Mouse (Mus musculus) megakaryocyte-erythroid progenitor cell, adult 5-6 weeks (primary cell): ENCODE data around the gene Dab1. TPM values are rescaled to one million over a fixed set of nuclear protein-coding genes. Genes with fewer than 3 reads are reported as not detected.

Experiments used
- ATAC-seq: replicated peaks from 2 replicates; pipeline ENCODE4 v1.8.0; 2016; ENCODE audit warnings: mild to moderate bottlenecking, inconsistent platforms; ENCODE audit not compliant: severe bottlenecking, poor library complexity, low FRiP score, low TSS enrichment
- total RNA-seq, 2 experiments: library from RNA; stranded (forward) in 1 of 2; stranded (reverse) in 1 of 2; fragments of 200-1000, 215-1000 nt in 1 of 2; fragments of >200 nt in 1 of 2; fragmentation: Nextera tagmentation in 1 of 2; gene quantifications; 2 replicates each; pipeline ENCODE4 v1.2.3; 2014 to 2017

Gene Dab1
- total RNA-seq, 2 experiments from 2014 or later = not detected

DNA sequence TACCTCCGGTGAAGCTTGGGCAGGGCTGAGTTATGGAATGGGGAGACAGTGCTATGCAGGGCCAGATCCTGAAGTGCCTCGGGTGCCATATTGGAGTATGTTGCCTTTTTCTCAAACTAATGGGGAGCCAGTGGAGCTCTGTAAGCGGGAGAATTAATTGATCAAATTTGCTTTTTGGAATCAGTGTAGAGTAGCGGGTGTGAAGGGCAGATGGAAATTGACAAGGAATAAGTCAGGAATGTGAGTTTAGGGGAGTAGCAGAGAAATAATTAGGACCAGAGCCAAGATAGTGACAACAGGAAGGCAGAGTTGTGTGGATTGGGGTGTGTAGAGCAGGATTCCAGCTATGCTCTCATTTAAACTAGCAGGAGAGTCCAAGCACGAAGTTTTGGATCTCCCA, 784.9 kb downstream of the Dab1 start:
- no peak for ATAC-seq

DNA sequence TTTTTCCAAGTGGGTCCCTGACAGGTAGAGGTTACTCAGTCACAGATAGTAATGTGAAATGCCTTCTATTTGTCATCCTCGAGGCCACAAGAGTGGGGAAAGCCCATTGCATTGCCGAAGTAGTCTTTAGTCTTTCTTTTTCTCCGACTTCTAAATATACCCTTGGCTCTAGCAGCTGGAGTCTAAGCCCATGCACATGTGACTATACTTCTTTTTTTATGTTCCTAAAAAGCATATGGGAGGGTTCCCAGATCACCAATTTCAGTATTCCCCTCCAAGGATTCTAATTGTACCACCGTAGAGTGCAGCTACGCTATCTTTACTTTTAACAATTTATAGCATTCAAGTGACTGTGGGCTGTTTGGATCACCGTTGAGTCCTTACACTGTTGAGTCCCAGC, 791.8 kb downstream of the Dab1 start:
- ATAC-seq = no peak

DNA sequence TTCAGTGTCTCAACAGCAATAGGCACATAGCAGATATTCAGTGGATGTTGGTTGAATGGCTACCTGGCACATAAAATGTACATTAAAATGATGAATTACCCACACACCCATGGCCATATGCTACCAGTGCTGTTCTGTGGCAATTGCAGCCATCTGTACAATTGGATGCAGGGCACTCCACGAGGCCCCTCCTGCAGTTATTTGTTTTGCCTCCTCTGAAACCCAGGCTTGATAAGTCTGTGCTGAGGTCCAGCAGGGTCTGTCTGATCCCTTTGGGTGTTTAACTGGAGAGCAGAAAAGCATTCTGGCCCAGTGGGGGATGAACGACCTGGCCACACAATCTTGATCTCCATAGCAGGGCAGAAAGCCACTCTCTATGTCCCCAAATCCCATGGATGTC, 796.3 kb downstream of the Dab1 start:
- no peak for ATAC-seq

DNA sequence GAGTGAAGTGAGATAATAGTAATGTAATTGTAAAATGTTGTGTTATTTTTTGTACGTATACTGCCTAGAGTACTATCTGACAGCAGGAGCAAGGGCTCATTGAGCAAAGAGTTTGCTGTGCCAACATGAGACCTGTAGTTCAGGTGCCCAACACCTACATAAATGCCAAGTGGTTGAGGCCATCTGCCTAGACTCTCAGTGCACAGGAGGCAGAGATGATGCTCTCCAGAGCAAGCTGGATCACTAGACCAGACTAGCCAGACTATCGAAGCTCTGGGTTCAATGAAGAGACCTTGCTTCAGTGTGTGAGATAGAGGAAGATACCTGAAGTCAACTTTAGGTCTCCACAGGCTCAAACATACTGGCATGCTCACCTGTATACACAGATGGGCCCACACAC, 799.2 kb downstream of the Dab1 start:
- no peak for ATAC-seq

DNA sequence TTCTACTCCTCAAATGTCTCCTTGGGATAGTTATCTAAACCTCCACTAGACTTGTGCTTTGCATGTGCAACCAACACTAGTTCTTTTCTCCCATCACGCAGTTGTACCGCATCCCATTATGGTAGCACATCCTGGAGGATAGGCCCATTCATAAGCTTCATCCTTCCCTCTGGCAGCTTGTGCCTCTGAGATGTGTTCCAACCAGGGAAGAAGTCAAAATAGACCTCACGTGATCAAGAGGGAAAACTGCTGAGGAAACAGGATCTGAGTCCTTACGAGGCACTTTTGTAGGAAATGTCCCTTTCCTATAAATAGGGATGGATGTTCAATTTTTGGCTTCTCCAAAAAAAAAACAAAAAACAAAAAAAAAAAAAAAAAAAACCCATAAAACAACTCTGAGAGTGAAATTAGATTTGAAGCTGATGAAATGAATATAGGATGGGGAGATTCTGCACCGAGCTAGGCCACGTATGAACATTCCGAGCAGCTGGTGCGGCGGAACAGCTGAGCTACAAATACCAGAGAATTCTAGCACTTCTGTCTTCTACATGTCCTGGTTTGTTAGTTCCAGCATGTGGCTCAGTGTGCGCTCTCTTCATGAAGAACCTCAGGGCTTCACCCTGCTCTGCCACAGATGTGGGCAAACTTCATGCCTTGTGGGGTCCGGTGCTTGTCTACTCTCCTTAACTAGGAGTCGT, 802.0 kb downstream of the Dab1 start:
- no peak for ATAC-seq

DNA sequence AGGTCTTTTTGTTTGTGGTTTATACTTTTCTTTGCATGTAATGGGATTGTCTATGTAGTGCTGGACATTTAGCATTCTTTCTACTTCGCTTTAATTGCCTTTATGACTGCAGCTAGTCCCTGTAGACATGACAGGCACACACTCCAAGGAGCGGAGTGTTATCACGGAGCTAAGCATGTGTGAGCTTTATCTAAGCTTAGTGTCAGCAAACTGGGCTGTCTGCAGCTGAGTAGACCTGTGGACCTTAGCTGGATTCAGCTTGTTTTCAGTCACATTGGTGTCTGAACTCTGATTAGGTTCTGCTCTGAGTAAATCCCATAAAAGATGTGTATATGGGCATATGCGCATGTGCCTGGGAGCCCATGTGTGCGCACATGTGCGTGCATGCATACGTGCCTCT, 810.0 kb downstream of the Dab1 start:
- no peak for ATAC-seq

DNA sequence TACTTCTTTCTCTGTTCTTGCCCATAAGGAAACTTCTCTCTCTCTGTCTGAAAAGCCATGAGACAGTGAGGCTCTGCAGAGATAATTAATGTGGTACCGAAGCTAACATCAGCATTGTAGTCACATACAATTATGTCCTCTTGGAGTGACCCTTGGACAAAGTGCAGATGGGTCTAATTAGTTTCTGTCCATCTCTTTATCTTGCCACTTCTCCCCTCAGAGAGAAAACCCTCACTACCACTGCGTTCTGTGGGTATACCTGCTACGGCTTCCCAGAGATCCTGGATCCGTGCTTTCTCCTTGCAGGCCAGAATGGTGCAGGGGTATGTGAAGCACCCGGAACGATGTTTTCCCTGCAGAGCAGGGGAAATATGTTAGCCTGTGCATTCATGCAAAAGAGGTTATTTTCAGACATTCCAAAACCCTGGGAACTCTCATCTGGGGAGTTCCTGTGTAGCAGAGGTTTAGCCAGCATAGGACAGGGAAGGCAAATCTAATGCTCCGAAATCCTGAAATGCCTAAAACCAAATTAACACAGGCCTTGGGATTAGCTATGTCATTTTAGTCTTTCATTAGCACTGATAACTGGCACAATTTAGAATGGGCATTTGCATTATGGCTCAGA, 812.2 kb downstream of the Dab1 start:
- no peak for ATAC-seq

DNA sequence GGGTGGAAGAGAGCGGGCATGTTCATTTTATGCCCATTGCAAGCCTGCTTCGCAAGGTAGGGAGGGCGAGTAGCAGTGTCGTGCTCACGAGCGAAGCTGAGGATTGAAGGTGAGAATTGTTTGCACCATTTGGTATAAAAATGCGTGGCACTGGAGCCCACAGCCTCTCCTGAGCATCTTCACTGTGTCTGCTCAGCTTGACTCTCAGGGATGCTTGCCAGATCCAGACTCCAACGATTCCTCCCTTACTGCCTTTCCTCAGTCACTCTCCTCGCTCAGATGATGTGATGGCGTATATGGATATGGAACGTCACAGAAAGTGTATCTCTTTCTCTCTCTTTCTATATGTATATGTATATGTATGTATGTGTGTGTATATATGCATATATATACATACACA, 813.0 kb downstream of the Dab1 start:
- ATAC-seq = no peak

DNA sequence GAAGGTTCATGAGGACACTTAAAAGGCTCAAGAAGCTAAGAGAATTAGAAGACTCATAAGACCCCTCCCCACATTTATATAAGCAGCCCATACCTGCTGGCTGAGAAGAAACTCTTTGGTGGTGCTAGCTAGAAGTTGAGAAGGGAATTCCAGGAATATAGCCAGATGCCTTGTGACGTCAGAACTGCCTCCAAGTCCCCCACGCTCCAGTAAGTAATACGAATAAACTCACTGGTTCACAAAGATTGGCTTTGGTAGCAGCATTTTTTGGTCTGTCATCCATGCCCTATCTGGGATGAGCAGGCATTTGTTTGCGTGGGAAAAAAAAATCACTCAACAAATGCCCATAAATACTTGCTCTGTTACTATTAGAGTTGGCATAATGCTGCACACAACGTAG, 816.6 kb downstream of the Dab1 start:
- no peak for ATAC-seq

DNA sequence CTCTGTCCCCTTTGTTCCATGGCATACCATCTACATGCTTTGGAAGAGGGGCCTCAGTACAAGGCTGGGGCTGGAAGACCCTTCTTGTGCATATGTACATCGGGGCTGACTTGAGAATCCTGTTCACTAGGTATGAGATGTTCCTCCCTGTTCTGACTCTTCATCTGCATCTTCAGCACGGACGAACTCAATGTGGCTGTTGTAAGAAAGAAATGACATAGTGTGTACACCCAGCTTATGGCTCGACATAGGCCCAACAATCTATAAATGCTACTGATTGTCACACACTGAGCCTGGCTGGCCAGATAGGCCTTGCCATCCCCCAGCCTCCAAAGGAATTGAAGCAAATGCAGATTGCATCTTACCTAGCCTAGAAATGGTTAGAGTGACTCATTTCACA, 817.3 kb downstream of the Dab1 start:
- no peak for ATAC-seq

DNA sequence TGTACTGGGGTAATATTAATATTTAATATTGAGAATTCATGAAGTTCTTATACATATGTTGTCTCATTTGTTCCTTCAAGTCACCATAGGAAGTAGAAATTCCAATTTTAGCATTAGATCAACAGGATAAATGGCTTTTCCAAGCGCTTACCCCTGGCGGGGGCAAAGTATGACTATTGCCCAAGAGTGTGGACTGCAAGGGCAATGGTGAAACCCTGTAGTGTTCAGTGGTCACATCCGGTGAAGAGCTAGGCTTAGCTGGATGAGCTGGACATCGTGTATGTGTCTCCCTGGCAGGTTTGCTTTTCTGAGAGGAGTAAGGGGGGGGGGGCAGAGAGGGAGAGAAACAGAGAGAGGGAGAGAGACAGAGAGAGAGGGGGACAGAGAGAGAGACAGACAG, 819.6 kb downstream of the Dab1 start:
- ATAC-seq = no peak

DNA sequence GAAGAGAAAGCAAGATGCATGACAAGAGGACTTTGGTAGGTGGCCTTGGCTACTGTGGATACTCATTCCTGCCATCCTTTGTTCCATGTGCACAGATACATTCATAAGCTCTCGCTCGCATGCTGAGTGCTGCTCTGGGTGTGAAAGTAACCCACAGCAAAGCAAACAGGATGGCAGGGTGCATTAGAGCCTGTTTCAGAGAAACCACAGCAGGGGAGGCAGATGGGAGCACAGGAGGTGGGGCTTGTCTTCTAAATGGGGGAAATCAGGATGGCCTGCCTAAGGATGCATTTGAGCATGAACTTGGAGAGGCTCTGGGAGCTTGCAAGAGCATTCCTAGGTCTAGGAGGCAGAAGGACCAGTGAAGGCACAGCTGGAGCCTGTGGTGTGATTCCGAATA, 820.5 kb downstream of the Dab1 start:
- ATAC-seq = no peak

DNA sequence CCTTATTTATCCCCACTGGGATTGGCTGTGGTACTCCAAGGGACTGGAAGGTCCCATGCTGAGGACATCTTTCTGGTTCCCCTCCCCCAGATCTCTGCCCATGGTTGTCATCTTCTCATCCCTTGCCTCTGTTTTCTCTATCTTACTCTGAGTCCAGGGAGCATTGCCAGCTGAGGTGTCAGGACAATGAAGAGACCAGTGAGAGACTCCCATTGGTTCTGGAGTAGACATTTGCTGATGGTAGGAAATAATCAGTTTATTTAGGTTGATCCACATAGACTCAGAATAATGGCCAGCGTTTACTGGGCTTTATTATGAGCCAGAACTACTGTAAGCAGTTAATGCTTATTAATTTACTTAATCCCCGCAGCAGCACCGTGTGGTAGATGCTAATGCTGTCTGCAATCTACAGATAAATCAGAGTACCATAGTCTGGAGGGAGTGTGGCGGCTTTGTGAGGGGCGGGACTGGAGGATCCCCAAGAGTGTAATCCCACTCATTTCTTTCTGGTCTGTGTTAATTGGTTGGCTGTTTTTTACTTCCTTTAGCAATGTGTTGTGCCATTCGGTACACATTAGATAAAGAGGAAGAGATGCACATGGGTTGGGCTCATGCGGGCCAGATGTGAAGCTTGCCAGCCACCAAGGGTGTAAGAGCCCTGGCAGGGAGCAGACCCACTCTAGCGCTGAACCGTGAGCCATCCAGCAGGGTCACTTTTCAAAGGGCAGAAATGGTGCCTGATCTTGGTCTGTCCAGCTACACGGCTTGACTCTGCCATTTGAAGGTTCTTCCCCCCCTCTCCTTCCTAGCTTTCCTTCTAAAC, 824.0 kb downstream of the Dab1 start:
- no peak for ATAC-seq

DNA sequence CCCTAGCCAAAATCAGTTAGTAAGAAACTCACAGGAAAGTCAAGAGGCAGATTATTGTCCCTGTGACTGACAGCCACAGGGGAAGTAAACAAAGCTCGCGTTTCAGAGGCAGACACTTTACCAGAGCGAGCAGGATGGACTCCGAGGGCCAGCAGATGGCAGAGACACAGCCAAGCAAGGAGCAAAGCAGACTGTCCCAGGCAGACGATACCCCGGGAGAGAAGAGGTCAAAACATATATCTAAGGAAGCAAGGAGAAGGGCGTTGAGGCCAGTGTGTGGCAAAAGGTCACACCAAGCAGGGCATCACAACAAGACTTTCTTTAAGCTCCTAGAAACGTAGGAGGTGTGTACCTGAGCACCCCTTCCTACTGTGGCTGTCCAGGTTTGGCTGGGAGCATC, 824.6 kb downstream of the Dab1 start:
- ATAC-seq = no peak

DNA sequence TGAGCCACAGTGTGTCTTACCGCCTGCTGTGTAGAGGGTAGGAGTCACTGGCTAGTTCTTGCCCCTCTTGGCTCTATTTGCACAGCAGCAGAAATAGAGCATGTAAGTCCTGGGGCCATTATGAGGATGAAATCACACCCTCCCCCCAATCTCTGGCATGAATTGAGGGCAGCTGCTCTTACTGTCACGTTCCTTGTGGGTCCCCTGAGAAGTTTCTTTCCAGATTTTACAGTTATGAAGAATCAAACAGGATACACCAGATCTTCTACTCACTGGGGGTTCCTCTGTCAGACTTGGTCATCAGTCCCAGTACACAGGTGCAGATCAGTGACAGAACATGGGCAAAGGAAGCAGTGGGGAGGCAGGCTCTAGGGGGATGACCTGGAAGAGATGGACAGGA, 825.8 kb downstream of the Dab1 start:
- no peak for ATAC-seq

DNA sequence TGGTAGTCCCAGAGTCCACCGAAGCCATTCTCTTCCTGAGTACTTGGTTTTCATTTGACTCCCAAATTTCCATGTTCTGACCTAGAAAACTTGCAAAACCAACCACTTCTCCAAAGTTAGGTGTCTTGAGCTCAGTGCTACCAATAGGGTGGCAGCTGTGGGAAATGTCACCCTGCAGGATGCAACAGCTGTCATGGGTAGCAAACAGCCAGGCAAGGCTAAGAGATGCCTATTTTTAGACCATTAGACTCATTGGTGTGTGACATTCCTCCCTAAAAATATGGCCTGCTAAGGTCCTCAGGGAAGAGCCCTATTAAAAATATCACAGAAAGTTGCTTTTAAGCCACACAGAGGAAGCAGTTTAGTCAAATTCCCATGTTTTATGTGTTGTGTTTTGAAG, 829.0 kb downstream of the Dab1 start:
- no peak for ATAC-seq

DNA sequence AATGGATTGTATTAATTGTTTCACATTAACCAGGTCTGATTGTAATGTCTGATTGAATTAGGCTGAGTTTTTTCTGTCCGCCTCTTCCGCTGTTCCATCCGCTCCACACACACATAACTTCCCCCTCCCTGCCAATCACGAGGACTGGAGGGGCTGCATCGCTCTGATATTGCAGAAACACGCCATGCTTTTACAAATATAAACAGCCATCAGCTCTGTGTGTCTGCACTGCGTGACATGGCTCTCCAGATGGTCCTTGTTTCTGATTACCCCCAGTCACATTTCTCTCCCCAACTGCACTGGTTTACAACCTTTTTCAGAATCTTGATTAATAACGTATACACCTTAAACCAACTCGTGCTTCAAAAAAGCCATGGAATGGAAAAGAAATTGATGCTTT, 831.5 kb downstream of the Dab1 start:
- ATAC-seq = no peak

DNA sequence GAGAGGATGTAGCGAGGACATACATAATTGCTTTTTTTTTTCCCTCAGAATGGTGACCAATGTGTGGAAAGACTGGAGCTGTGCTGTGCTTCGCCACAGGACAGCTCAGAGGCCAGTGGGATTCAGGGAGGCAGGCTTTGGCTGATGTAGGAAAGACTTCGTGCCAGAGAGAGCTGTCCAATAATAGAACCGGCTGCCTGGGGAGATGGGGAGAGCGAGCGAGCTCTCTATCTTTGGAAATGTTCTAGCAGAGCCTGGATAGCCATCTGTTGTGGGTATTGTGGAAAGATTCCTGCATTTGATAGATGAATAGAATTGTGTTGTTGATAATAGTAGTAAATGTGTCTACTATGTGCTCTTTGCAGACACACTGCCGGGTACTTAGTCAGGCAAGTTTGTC, 833.4 kb downstream of the Dab1 start:
- no peak for ATAC-seq

DNA sequence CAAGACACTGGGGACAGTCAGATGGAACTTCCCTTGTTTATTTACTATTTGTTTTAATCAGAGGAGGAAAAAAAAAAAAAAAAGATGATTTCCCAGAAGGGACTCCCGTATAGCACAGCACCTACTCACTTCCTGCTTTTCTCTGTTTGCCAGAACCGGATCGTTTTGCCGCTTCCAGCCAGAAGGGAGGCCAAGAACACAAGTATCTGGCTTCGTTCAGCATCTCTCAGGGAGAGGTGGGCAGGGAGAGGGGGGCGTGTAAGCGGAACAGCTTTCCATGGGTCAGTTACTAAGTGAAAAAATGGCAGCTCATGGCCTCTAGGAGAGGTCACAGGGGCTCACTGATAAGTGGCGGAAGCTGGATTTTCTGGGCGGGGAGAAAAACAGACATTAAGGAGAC, 836.0 kb downstream of the Dab1 start:
- ATAC-seq = no peak

DNA sequence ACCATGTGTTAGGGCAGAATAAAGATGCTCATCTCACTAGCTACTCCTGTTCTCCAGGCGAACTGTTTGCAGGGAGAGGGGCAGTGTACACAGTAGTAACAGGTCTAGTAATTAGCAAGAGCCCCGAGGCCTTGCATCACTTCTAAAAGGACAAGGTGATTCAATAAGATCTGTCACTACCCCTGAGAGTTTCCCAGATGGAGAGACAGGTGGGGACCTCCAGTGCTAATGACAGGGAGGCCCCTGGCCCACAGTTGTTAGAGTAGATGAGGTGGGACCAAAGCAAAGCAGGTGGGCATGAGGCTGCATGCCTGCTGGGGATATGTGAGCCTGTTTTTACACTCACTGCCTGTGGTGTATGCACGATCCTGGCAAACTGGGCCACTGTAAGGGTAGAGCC, 836.6 kb downstream of the Dab1 start:
- ATAC-seq = no peak
